Mouse (Mus musculus): Measurements from ENCODE around the gene Rnf225.

- no peak for TF ChIP-seq CTCF (conservative IDR thresholded peaks at IDR 0.05; ENCODE audit: low read length)
- no peak for TF ChIP-seq POU5F1 (IDR thresholded peaks at IDR 0.05; ENCODE audit: borderline replicate concordance, low read length)
- no peak for TF ChIP-seq NANOG (IDR thresholded peaks at IDR 0.05; ENCODE audit: borderline replicate concordance, low read length)
These were observed 7.6 kb downstream of the Rnf225 start for GRCm38 (mm10) chr7:12934808-12935207.

Data from E14TG2a.4 (cell line).